Mouse (Mus musculus) heart, adult 8-10 months (tissue): ENCODE measurements around the gene Bsdc1. TPM values are rescaled to one million over a fixed set of nuclear protein-coding genes. Genes with fewer than 3 reads are reported as not detected.
"Not testable (repeated sequence)": the region's sequence is repeated elsewhere in the genome, so short reads cannot be mapped to it uniquely, and the experiment has no call there.

ENCODE experiments used
- DNase-seq: peaks from one replicate; pipeline ENCODE4 v3.0.0; 2022; ENCODE audit warnings: low spot score
- total RNA-seq, 4 experiments: library from RNA; stranded (reverse); gene quantifications; 2 replicates each; pipeline ENCODE4 v1.2.4; 2022

Bsdc1 gene
- total RNA-seq, 4 experiments from 2014 or later = 50.3 to 54.6 (median 53.3) TPM

DNA sequence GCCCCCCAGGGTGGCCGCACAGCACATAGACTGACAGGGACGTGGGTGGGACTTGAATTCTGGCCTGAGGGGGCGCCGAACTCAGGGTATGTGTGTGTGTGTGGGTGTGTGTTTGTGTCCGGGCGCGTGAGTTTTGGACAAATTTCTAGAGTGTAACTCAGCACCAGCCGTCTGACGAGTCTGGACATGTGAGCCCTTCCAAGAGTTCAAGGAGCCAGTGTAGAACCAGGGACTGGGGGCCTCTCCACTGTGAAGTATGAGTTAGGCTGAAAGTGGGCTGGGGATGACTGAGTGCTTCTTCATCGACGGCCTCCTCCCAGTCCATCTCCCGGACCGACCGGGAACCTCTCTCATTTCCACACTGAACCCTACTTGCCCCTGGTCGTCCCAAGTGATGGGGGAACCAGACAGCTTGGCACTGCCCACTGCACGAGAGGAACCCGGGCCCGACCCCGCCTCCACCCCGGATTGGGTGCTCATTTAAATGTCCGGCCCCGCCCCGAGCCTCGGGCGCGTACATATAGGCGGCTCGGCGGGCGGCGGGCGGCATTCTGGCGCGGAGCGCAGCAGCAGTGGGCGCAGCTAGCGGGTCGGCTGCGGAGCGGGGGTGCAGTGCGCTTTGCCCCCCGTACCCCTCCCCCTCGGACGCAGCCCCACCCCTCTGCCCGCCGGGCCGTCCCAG is 51.8 kb downstream of the Bsdc1 start, which contains the start of gene Marcksl1:
Gene Marcksl1, plus strand, starts transcription at position 496 of the 682 bp plus-strand sequence.
- peak; percentile 69 for DNase-seq

GRCm38 (mm10) chr4:129513891-129514290 is 52.5 kb downstream of the Bsdc1 start:
- no peak for DNase-seq

DNA sequence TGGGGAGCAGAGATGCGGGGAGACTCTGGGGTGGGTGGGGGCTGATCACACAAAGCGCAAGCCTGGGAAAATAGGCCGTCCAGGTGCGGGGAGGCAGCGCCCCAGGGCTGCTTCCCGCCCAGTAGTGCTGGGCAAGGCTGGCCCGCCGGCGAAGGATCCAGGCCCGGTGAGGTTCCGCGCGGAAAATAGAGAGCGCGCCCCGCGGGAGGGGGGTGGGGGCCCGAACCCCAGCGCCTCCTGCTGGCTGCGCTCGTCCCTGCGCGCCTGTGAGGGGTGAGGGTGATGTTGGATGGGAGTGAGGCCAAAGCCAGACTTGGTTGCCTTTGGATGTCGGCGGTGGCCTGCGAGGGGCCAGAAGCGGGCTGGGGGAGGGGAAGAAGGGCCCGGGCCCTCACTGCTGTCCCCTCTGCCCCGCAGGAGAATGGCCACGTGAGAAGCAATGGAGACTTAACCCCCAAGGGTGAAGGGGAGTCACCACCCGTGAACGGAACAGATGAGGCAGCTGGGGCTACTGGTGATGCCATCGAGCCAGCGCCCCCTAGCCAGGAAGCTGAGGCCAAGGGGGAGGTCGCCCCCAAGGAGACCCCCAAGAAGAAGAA is 53.0 kb downstream of the Bsdc1 start:
- peak; percentile 31 for DNase-seq

- DNase-seq = no peak
These were observed 55.5 kb downstream of the Bsdc1 start for GRCm38 (mm10) chr4:129516925-129517324.

DNA sequence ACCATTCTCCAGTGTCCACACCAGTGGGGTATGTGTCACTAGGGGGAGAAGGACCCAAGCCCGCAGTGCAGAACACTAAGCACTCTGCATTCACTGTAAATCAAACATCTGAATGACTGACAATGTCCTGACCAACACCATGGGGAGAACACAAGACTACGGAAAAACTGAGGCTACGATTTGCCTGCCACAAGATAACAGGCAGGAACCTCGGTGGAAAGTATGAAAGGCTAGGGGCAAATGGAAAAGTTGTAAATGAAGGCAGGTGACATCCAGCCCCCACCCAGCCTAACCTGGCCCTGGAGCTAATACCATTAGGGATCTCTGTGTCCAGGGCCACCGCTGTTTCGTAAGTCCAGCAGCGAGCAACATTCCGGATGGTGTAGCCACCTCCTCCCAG is 57.1 kb downstream of the Bsdc1 start:
- DNase-seq = no peak

DNA sequence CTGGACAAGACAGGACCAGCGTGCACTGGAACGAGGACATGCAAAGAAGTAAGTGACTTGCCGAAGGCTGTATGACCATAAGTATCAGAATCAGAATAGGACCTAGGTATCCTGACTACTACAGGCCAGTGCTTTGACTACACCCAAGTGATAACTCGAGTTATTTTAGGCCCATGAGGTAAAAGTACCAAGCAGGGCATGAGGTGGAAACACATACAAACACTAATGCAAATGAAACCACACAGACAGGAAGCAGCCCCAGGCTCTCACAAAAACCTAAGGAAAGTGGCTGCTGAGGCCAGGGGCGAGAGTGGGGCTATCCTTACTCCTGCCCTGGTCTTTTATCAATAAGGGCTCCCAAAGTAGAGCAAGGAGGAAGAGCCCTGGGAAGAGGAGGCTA is 64.0 kb downstream of the Bsdc1 start:
- DNase-seq = no peak

DNA sequence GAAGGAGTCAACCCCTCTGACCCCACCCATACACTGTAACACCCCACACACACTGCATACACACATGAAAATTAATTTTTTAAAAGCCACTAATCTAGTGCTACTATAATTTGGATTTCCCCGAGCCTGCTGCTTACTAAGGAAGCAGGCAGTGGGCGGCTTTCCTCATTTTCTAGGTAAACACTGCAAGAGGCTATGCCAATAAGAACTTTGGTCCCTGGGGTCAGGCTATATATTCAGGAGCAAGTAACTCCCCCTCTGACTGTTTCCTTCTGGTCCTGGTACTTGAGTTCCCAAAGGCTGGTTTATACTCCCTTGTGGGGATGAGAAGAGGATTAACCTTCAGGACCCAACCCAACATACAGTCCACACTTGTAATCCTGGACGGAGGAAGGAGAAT is 64.5 kb downstream of the Bsdc1 start:
- DNase-seq = no peak

GRCm38 (mm10) chr4:129528901-129529300 is 67.5 kb downstream of the Bsdc1 start:
- not testable (repeated sequence) for DNase-seq

Other genes starting within 250 kb of the Bsdc1 start
- gene C77080, start 200.2 kb upstream of the Bsdc1 start, total RNA-seq = 1 to 10 TPM; 2.8 to 4.0 (median 3.2) TPM
- 10 to 100 TPM; 19.5 to 31.7 (median 25.4) TPM for gene Sync, start 174.0 kb upstream of the Bsdc1 start, total RNA-seq
- 10 to 100 TPM; 57.2 to 73.7 (median 65.6) TPM for gene Rbbp4, start 126.2 kb upstream of the Bsdc1 start, total RNA-seq
- 10 to 100 TPM; 20.6 to 30.7 (median 27.4) TPM for gene Zbtb8os, start 125.9 kb upstream of the Bsdc1 start, total RNA-seq
- gene Zbtb8a, start 83.5 kb upstream of the Bsdc1 start, total RNA-seq = 1 to 10 TPM; 2.1 to 3.7 (median 3.1) TPM
- gene Zbtb8b, start 20.7 kb upstream of the Bsdc1 start, total RNA-seq = under 1 TPM; 0.09 to 0.14 (median 0.09) TPM
- not detected for gene Tssk3, start 29.4 kb downstream of the Bsdc1 start, total RNA-seq
- not detected for gene Fam229a, start 29.6 kb downstream of the Bsdc1 start, total RNA-seq
- 1 to 10 TPM; 2.3 to 3.3 (median 3.2) TPM for gene Marcksl1, start 52.0 kb downstream of the Bsdc1 start, total RNA-seq
- 10 to 100 TPM; 11.4 to 15.0 (median 12.8) TPM for gene Hdac1, start 81.1 kb downstream of the Bsdc1 start, total RNA-seq
- 1 to 10 TPM in 1 of 4 experiments, under 1 TPM in 2, not detected in 1; 0.14 to 1.3 (median 0.53) TPM for gene Lck, start 112.1 kb downstream of the Bsdc1 start, total RNA-seq
- under 1 TPM in 2 of 4 experiments, not detected in 2; 0.35 to 0.55 TPM for gene Fam167b, start 117.0 kb downstream of the Bsdc1 start, total RNA-seq
- gene Eif3i, start 139.1 kb downstream of the Bsdc1 start, total RNA-seq = 100 to 1,000 TPM; 118 to 136 (median 130) TPM
- 10 to 100 TPM; 40.4 to 44.9 (median 42.0) TPM for gene Tmem234, start 139.1 kb downstream of the Bsdc1 start, total RNA-seq
- gene Dcdc2b, start 152.7 kb downstream of the Bsdc1 start, total RNA-seq = 1 to 10 TPM in 2 of 4 experiments, under 1 TPM in 2; 0.32 to 1.2 (median 0.82) TPM
- gene Iqcc, start 157.5 kb downstream of the Bsdc1 start, total RNA-seq = 10 to 100 TPM; 14.6 to 22.9 (median 19.0) TPM
- gene Ccdc28b, start 162.4 kb downstream of the Bsdc1 start, total RNA-seq = 10 to 100 TPM; 11.9 to 20.3 (median 14.6) TPM
- 10 to 100 TPM; 23.2 to 30.1 (median 25.8) TPM for gene Txlna, start 179.5 kb downstream of the Bsdc1 start, total RNA-seq
- gene Kpna6, start 211.2 kb downstream of the Bsdc1 start, total RNA-seq = 10 to 100 TPM; 59.7 to 77.9 (median 72.2) TPM
- 1 to 10 TPM; 3.8 to 5.7 (median 5.3) TPM for gene Tmem39b, start 235.3 kb downstream of the Bsdc1 start, total RNA-seq